Mouse (Mus musculus): Measurements from ENCODE around the gene Srpk2.
"Not testable (repeated sequence)": the region's sequence is repeated elsewhere in the genome, so short reads cannot be mapped to it uniquely, and the experiment has no call there.

The Srpk2 gene

DNA sequence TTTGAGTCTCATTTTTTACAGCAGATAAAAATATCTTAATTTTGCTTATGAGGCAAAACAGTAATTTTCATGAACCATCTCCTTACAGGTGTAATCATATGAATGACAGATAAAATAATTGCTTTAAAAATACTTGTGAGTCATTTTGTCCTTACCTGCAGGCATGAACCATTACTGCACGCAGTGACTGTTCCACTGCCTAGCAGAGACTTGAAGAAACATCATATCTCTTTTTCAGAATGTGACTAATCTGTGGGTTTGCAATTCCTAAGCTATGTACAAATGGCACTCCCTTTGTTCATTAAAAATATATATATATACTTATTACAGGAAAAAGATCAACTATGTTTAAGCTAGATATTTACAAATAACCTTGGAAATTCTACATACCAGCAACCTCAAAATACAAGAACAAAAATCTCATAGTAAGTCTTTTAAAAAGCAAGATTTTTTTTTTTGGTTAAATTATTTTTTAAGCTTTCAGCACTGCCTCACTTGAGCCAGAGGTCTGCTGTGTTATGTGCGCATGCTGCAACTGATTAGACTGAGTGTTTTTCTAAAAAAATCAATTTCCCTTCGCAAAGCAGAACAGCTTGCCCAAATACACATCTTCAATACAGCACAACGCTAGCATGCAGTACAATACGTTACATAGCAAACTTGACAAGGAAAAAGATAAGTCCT lies 68.7 kb downstream of the Srpk2 start:
- DNase-seq (ENCODE audit: low read depth, low spot score), result peak; percentile 6

DNA sequence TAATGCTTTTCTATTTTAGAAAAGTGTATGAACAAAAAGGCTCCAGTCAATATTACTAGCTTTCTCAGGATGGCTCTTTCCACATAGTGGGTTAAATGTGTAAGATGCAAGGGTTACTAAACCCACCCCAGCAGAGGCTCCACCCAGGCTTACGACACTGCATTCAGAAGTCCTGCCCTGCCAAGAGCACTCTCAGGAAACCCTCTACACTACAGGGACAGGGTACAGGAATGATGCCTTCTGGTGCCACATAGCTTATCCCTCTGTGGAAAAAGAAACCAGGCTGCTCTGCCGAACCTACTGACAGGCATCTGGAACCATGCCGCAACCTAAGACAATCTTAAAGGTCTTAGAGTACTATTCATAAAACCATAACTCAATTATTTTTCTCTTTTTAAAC lies 71.6 kb downstream of the Srpk2 start:
- no peak for DNase-seq (ENCODE audit: low read depth, low spot score)

- no peak for DNase-seq (ENCODE audit: low read depth, low spot score)
These were observed 80.2 kb downstream of the Srpk2 start for GRCm38 (mm10) chr5:23604036-23604705.

GRCm38 (mm10) chr5:23599750-23600537 lies 84.5 kb downstream of the Srpk2 start:
- DNase-seq (ENCODE audit: low read depth, low spot score), result no peak

DNA sequence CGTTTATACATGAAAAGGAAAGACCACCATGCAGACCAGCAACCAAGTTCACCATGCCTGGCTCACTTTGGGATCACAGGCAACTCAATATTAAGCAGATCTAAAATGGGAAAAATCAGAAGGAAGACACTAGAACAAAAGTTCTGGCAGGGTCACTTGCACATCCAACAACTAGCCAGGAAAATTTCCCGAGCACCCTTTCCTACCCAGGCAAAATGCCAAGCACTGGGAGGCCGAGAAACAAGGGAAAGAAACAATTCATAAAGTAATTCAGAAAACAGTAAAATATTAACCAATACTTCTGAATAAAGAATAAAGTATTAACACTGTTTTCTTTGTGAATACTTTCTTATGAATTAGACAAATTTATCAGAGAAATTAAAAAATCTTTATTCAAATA lies 85.2 kb downstream of the Srpk2 start:
- DNase-seq (ENCODE audit: low read depth, low spot score), result no peak

DNA sequence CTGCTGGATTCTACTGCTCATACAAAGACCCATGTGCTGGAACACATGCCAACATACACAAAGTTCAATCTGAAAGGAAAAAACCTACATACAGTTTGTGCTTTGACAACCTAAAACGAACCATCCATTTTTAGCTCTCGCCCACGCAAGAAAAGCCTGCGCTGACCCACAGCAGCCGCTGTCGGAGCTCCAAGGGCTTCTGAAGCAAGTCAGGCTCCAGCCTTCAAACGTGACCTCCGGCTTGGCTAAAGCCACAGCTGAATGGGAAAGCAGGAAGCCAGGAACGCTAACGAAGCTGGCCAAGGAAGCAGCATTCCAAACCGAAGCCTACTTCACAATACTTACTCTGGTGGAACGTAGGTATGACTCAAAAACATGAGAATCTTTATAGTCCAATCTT lies 85.9 kb downstream of the Srpk2 start:
- DNase-seq (ENCODE audit: low read depth, low spot score), result no peak

- DNase-seq (ENCODE audit: low read depth, low spot score), result no peak
These were observed 86.4 kb downstream of the Srpk2 start for GRCm38 (mm10) chr5:23597999-23598398.

DNA sequence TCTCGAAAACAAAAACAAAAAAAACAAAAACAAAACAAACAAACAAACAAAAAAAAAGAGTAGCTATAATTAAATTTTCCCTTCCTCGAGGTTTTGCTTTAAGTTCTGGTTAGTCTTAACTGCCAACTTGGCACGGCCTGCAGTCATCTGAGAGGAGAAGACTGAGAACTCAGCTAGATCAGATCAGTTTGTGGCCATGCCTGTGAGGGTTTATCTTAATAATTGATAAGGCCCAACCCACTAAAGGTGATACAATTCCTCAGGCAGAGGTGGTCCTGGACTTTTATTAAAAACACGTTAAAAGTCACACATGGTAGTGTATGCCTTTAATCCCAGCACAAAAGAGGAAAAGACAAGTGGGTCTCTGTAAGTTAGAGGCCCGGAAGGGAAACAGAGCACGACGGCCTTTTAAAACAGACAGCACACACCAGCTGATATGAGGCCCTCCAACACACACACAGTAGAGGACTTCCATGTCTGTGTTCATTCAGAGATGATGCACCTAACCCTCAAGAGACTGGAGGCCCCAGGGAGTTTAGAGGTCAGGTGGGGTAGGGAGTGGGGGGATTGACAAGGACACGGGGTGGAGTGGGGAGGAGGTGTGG lies 87.1 kb downstream of the Srpk2 start:
- DNase-seq (ENCODE audit: low read depth, low spot score), result no peak

GRCm38 (mm10) chr5:23596326-23596965 lies 88.0 kb downstream of the Srpk2 start:
- DNase-seq (ENCODE audit: low read depth, low spot score), result no peak

- not testable (repeated sequence) for DNase-seq (ENCODE audit: low read depth, low spot score)
These were observed 94.1 kb downstream of the Srpk2 start for GRCm38 (mm10) chr5:23590298-23590697.

DNA sequence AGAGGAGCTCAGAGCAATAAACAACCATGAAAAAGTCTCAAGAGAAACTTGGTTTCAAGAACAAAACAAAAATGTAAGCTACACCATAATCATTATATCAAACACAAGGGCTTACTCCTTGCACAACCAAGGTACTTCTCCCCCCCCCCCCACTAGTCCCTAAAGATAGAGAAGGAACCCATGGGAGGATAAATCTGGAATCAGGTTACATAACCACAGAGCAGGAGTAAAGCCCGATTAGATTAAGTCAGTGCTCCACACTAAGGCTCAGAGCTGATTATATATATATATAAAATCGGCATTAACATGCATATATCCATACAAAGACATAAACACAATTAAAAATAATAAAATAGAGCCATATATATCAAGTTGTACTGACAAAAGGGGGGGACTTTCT lies 96.8 kb downstream of the Srpk2 start:
- no peak for DNase-seq (ENCODE audit: low read depth, low spot score)

GRCm38 (mm10) chr5:23586531-23587453 lies 97.6 kb downstream of the Srpk2 start:
- DNase-seq (ENCODE audit: low read depth, low spot score), result peak; percentile 12

- no peak for DNase-seq (ENCODE audit: low read depth, low spot score)
These were observed 102.8 kb downstream of the Srpk2 start for GRCm38 (mm10) chr5:23581484-23582060.

GRCm38 (mm10) chr5:23579120-23579880 lies 105.1 kb downstream of the Srpk2 start:
- no peak for DNase-seq (ENCODE audit: low read depth, low spot score)

DNA sequence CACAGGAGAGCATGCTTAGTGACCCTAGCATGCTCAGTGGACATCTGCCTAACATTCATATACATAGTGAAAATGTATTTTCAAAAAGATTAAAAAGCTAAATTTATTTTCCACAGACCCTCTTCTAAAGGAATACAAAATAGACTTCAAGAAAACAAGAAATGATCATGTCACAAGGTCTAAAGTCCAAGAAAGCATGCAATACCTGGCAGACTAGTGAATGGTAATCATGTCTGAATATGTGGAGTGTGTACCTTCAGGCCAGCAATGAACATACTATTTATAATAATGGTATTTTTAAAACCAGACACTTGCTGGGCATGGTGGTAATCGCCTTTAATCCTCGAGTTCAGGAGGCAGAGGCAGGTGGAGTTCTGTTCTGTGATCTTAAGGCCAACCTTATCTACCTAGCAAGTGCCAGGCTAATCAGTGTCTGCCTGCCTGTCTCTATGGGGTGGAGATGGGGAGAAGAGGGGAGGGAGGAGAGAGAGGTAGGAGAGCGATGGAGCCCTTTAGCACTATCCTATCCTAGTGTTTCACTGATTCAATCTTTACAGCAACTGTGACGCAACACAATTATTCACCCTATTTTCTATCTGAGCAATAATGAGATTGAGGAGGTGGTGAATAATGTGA lies 106.0 kb downstream of the Srpk2 start:
- DNase-seq (ENCODE audit: low read depth, low spot score), result no peak

- no peak for DNase-seq (ENCODE audit: low read depth, low spot score)
These were observed 106.6 kb downstream of the Srpk2 start for GRCm38 (mm10) chr5:23577847-23578246.

- DNase-seq (ENCODE audit: low read depth, low spot score), result no peak
These were observed 107.9 kb downstream of the Srpk2 start for GRCm38 (mm10) chr5:23576336-23577094.

DNA sequence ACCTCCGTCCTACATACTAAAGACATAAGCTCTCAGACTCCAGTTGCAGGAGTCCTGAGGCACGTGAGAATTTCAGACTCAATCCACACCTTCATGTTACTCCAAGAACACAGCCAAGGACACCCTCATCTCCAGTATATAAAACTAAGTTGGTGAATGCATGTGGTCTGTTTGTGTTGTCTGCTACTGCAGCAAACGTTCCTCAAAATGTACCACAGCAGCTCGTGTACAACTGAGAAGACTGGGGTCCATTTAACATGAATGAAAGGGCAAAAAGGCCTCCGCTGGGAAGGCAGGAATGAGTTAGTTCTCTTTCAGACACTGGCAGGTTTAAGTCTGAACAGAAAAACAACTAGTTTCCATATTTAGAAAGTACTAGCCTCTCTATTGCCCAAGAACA lies 110.5 kb downstream of the Srpk2 start:
- DNase-seq (ENCODE audit: low read depth, low spot score), result no peak
